Mouse (Mus musculus) induced T-regulatory cell, adult 2 months (primary cell): ENCODE measurements at regions not wholly inside any gene's neighbourhood (a gene's known extent, or its start where the extent isn't known, plus 50 kb on each side); places are given as distances from the start of the nearest gene placed in this dataset.

Experiments used
- DNase-seq: peaks from one replicate; pipeline ENCODE4 v3.0.0-alpha.2; 2012; ENCODE audit warnings: low read depth

DNA sequence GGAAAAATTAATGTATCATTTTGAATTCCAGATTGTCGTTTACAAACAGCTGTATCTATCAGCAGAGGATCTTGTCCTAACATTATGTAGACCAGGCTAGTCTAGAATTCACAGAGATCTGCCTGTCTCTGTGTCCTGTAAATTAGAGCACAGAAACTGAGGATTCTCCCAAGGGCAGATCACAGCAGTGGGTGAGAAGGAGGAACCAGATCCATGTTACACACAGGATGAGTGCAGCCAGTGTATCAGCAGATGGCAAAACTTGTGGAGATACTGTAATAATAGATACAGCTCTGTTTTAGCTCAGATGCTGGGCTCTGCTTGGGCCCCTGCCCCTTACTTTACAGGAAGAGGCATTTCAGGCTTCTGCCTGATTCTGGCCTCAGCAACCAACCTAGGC, 1384.0 kb upstream of the 1700008P02Rik start:
- no peak for DNase-seq

DNA sequence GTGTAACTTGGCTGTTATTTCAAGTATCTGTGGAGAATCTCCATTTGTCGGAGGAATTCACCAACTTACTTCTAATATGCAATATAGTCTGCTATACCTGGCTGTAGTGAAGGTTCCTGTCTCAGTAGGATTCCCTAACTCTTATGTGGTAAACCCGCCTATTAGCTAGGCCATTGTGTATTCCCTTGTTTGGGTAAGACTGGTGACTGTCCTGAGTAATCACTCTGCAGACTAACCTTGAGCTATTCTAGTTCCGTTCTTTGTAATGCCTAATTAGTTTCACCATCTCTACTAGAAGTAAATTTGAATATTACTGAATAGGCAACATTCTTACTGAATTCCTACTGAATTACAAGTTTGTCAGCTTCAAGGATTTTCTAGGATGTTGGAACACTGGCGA, 1380.8 kb upstream of the 1700008P02Rik start:
- no peak for DNase-seq

DNA sequence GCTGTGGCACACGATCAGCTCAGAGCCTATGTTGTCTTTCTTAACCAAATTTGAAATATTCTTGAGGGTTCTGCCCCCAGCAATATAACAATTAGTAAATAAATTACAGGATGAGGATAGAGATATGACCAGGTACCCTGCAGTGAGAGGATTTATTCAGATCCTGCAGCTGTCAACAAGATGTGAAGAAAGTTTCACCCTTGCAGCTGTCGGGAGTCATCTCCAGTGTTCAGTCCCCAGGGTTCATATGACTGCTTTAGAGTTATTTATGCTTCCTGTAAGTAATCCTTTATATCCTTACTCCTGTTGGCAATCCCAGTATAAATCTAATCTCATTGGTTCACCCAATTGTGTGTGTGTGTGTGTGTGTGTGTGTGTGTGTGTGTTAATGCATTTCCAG, 1372.1 kb upstream of the 1700008P02Rik start:
- no peak for DNase-seq

- DNase-seq, result no peak
Observed at GRCm38 (mm10) chr3:7973287-7973686, 1353.0 kb upstream of the 1700008P02Rik start.

DNA sequence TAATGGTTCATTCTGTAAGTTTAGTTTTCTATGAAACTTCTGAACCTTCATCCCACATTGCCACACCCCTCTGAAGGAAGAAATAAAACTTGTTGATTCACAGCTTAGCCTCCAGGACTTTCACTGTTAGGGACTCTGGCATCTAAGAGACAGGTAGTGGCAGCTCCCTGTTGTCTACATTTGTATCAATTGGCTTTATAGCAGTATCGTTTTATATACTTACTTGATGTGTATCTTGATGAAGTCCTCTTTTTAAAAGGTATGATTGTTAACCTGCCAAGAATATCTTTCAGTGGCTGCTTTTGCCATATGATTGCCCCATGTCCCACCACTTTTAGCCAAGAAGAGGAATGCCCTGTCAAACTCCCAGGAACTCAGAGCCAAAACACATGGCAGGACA, 1333.7 kb upstream of the 1700008P02Rik start:
- no peak for DNase-seq

GRCm38 (mm10) chr3:7943646-7944381, 1323.6 kb upstream of the 1700008P02Rik start:
- no peak for DNase-seq
